Mouse (Mus musculus) bone marrow, adult 2 months (tissue): ENCODE results near the gene Vps13c.

Experiments used
- CTCF ChIP-seq: fragments of 200-500 bp; IDR thresholded peaks from 2 replicates; pipeline ENCODE4 v1.5.1; 2011; ENCODE audit warnings: low read length, control low read depth; ENCODE audit not compliant: control insufficient read depth, insufficient read depth
- POLR2A ChIP-seq: fragments of 200-500 bp; IDR thresholded peaks from 2 replicates; pipeline ENCODE4 v1.6.1; 2011; ENCODE audit warnings: low read depth, mild to moderate bottlenecking, control low read depth, low read length, borderline replicate concordance; ENCODE audit not compliant: control insufficient read depth

DNA sequence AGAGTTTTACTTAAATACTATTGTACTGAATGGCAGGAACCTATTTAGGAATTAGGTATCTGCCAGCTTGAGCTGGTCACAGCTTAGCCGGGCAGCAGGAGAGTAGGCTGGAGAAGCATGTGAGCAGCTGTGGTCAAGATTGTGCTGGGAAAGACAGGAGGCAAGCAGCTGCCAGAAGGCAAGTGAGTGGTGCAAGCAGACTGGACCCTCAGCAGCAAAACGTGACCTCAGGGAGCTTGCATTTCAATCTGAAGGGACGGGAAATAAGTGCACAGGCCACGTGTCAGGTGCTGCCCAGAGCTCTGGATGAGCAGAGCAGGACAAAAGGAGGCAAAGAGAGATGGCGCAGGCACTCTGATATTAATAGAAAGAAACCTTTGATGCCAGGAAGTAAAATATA lies 60.2 kb downstream of the Vps13c start:
- TF ChIP-seq CTCF, result no peak
- TF ChIP-seq POLR2A, result no peak
